Mouse (Mus musculus): ENCODE measurements at regions not wholly inside any gene's neighbourhood (a gene's known extent, or its start where the extent isn't known, plus 50 kb on each side); places are given as distances from the start of the nearest gene placed in this dataset.

- TF ChIP-seq CTCF (IDR thresholded peaks at IDR 0.05; ENCODE audit: low read depth) (no peak), EP300 (IDR thresholded peaks at IDR 0.05; ENCODE audit: low read depth) (no peak)
Measured at GRCm38 (mm10) chr10:102762378-102762777, 250.4 kb downstream of the Rassf9 start.

All from liver, postnatal 0 days (tissue).